Mouse (Mus musculus) myocyte (in vitro differentiated cells): ENCODE data around the gene E2f3.

Experiments used
- CEBPB ChIP-seq: IDR thresholded peaks from 2 replicates; pipeline ENCODE4 v1.6.1; 2011; ENCODE audit warnings: mild to moderate bottlenecking, moderate library complexity; ENCODE audit not compliant: poor library complexity, insufficient read depth, severe bottlenecking
- E2F4 ChIP-seq: IDR thresholded peaks from one replicate; pipeline ENCODE4 v1.6.1; 2011; ENCODE audit warnings: mild to moderate bottlenecking, control low read depth, moderate library complexity; ENCODE audit not compliant: insufficient read depth
- MAX ChIP-seq: IDR thresholded peaks from one replicate; pipeline ENCODE4 v1.6.1; 2011; ENCODE audit warnings: low read depth, mild to moderate bottlenecking, control low read depth
- MYOD1 ChIP-seq, 3 experiments: IDR thresholded peaks; one replicate each; pipeline ENCODE4 v1.6.1; 2011; ENCODE audit warnings: control low read depth in 2 of 3, low read depth in 2 of 3, mild to moderate bottlenecking in 2 of 3, moderate library complexity in 1 of 3; ENCODE audit not compliant: insufficient read length in 2 of 3, control insufficient read depth in 1 of 3
- MYOG ChIP-seq, 3 experiments: IDR thresholded peaks; one replicate each; pipeline ENCODE4 v1.6.1; 2011; ENCODE audit warnings: control low read depth in 2 of 3, low read depth in 2 of 3, mild to moderate bottlenecking in 2 of 3; ENCODE audit not compliant: insufficient read length in 2 of 3, control insufficient read depth in 1 of 3, insufficient read depth in 1 of 3
- POLR2A ChIP-seq: IDR thresholded peaks from one replicate; pipeline ENCODE4 v1.6.1; 2011; ENCODE audit warnings: low read depth, mild to moderate bottlenecking, control low read depth, moderate library complexity; ENCODE audit not compliant: insufficient read length
- SRF ChIP-seq: IDR thresholded peaks from one replicate; pipeline ENCODE4 v1.6.1; 2011; ENCODE audit warnings: low read depth; ENCODE audit not compliant: control insufficient read depth, insufficient read length
- TCF12 ChIP-seq: IDR thresholded peaks from one replicate; pipeline ENCODE4 v1.6.1; 2011; ENCODE audit warnings: mild to moderate bottlenecking, control low read depth; ENCODE audit not compliant: poor library complexity, insufficient read depth, severe bottlenecking
- TCF3 ChIP-seq: IDR thresholded peaks from one replicate; pipeline ENCODE4 v1.6.1; 2011; ENCODE audit warnings: low read depth, control low read depth; ENCODE audit not compliant: insufficient read length
- USF1 ChIP-seq: IDR thresholded peaks from one replicate; pipeline ENCODE4 v1.6.1; 2011; ENCODE audit warnings: low read depth, mild to moderate bottlenecking, control low read depth, moderate library complexity

GRCm38 (mm10) chr13:29957731-29958254, 28.1 kb downstream of the E2f3 start:
- TF ChIP-seq MAX (no peak), TCF3 (no peak), MYOD1 (IDR thresholded peaks at IDR 0.05; ENCODE audit: control insufficient read depth in 1 of 3, insufficient read length in 2 of 3, low read depth in 2 of 3) (no peak), POLR2A (no peak), CEBPB (no peak), TCF12 (no peak), USF1 (no peak), E2F4 (no peak), MYOG (IDR thresholded peaks at IDR 0.05; ENCODE audit: control insufficient read depth in 1 of 3, insufficient read depth in 1 of 3, insufficient read length in 2 of 3, low read depth in 2 of 3) (no peak), SRF (no peak)
